Mouse (Mus musculus) bone marrow, adult 2 months (tissue): ENCODE data around the gene Dynlt1f. TPM values are rescaled to one million over a fixed set of nuclear protein-coding genes. Genes with fewer than 3 reads are reported as not detected.
"Not testable (repeated sequence)": the region's sequence is repeated elsewhere in the genome, so short reads cannot be mapped to it uniquely, and the experiment has no call there.

Experiments used
- H3K27ac ChIP-seq: fragments of 200-500 bp; 2 replicates; pipeline ENCODE4 v1.5.1; 2012; ENCODE audit warnings: low read depth, mild to moderate bottlenecking, control low read depth, inconsistent platforms, low read length; ENCODE audit not compliant: control insufficient read depth, poor library complexity, insufficient read depth
- H3K4me1 ChIP-seq: fragments of 200-500 bp; 2 replicates; pipeline ENCODE4 v1.6.1; 2011; ENCODE audit warnings: low read length; ENCODE audit not compliant: control insufficient read depth, insufficient read depth
- H3K4me3 ChIP-seq: fragments of 200-500 bp; replicated peaks from 2 replicates; pipeline ENCODE3; 2011; ENCODE audit warnings: mild to moderate bottlenecking, low read depth, low read length, control low read depth; ENCODE audit not compliant: control insufficient read depth
- WGBS: fragments of 180-500 bp; shearing (Covaris S2); methylation state at CpG from one replicate; pipeline ENCODE4 v1.1.7; 2018; 5-methylcytosine and 5-hydroxymethylcytosine counted together
- polyA plus RNA-seq: library from polyadenylated mRNA; stranded (reverse); fragments of >200 nt; gene quantifications from 2 replicates; pipeline ENCODE4 v1.2.4, GENCODE M21; 2011; ENCODE audit warnings: low replicate concordance; ENCODE audit not compliant: missing spikeins, insufficient read depth, insufficient read length

The Dynlt1f gene
- polyA plus RNA-seq, 1 experiment, result 11.6 TPM

DNA sequence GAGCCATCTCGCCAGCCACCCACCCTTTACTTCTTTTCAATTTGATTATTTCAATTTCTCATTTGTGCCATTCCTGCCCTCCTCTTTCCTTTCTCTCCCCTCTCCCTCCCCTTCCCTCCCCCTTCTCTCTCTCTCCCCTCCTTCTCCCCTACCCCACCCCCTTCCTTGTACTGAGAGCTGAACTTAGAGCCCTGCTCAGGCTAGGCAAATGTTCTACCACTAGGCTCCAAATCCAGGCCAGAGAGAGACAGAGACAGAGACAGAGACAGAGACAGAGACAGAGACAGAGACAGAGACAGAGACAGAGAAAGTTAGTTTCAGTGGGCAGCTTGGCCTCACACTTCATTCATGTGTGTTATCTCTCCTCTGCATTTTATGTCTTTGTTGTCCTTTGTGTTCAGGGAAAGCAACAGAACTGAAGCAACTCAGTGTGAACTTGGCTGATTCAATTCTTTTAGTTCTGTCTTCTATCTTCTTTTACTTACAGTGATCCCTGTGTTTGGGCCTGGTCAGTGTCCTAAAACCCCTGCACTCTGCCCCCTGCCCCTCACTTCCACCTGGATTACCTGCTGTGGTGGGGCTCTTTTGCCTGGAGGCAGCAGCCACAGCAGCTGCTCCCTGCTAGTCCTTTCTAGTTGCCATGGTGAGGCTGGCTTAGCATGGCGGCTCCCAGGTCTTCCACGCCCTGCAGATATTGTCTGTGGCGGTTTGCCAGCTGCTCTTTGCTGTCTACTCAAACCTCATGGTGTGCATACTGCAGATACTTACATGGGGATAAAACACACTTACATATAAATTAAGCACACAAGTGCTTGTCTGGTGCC, 29.0 kb upstream of the Dynlt1f start:
- H3K4me3 ChIP-seq, H3K27ac ChIP-seq, H3K4me1 ChIP-seq: not testable (repeated sequence)
- WGBS, result 14% methylated on average over 1 of the region's 4 CpGs

DNA sequence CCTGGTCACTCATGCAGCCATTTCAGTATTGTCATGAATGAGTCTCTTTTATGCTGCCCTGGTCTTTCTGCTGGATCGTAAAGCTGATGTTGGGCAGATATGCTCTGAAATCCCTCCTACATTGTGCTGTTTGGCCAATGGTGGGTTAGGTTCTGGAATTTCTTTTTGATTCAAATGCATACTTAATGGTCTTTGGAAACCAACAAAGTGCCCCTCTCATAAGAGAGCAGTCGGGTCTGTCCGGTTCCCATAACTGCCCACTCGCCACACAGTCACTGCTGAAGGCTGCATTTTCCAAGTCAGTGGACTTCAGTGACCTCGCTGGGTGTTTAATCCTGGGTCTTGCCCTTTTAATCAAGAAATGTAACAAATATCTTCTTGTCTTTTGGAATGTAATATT, 28.0 kb upstream of the Dynlt1f start:
- not testable (repeated sequence) for H3K27ac ChIP-seq, H3K4me1 ChIP-seq, H3K4me3 ChIP-seq
- 91% methylated on average over 1 of the region's 5 CpGs for WGBS

DNA sequence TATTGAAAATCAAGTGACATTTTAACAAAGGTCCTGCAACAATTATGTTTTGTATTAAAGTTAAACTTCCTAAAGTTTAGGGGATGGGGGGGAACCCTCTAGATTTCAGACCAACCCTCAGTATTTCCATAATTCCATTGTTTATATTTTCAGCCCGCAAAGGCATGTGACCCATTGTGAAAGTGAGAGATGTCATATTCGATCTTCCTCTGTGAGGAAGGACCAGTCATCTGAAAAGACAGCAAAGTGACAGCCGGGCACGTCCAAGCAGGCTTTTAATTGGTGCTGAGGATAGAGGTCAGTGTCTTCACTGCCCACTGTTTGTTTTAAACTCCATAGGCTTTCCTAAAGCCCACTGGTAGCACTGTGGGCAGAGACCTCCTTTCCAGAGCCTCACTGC, 26.0 kb upstream of the Dynlt1f start:
- H3K4me1 ChIP-seq, H3K4me3 ChIP-seq, H3K27ac ChIP-seq: not testable (repeated sequence)
- 74% methylated on average over 4 of the region's 4 CpGs for WGBS

DNA sequence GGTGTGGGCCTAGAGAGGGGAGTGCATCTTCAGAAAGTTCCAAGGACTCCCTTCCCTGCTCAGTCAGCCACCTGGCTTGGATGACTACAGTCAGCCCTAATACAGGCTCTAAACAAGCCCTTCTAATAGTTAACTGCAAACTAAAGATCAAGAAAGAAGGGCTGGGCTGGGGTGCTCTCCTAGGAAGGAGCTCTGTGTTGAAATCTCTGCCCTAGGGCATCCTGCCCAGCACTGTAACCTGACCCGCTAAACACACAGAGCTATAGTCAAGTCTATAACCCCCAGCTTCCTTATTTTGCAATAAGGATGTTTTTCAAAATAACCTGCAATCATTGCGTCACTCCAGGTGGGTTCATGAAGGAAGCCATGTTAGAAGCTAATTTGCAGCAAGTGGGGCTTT, 22.4 kb upstream of the Dynlt1f start:
- H3K4me1 ChIP-seq, H3K4me3 ChIP-seq, H3K27ac ChIP-seq: not testable (repeated sequence)
- 0% methylated on average over 1 of the region's 2 CpGs for WGBS

DNA sequence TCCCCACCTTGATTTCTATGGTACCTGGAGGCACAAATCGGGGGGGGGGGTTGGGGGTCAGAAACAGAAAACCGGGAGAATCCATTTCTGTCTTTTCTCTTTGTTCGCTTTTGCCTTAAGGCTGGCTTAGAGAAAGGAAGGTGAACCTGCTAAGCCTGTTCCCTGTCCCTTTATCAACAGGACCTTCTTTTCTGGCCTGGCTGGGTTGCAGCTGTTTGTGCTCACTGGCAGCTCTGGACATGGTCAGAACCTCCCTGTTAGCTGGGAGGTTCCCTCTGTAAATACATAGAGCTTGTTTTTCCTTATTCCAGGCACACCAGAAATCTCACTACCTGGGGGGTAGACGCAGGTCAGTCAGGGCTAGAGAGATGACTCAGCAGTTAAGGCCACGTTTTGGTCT, 18.6 kb upstream of the Dynlt1f start:
- not testable (repeated sequence) for H3K27ac ChIP-seq, H3K4me3 ChIP-seq, H3K4me1 ChIP-seq
- 56% methylated on average over 5 of the region's 5 CpGs for WGBS

DNA sequence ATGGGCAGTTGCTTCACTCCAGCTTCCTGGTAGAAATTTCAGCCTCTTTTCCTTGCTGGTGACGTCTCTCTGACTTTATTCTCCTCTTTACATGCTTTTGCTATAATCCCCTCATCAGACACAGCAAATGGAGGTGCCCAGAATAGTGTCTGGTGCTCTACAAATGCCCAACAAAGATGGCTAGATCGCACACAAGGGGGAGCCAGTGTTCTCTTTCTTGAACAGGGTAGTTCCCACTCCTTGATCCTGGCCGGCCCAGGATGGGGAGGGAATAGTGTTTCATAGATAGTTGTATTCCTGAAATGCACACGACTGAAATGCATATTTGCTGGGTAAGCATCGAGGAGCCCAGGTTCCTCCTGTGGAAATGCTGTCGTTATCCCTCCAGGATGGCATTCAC, 12.8 kb upstream of the Dynlt1f start:
- H3K4me1 ChIP-seq, H3K27ac ChIP-seq, H3K4me3 ChIP-seq: not testable (repeated sequence)
- WGBS, result no CpG with 5 or more reads among the region's 6 CpGs

DNA sequence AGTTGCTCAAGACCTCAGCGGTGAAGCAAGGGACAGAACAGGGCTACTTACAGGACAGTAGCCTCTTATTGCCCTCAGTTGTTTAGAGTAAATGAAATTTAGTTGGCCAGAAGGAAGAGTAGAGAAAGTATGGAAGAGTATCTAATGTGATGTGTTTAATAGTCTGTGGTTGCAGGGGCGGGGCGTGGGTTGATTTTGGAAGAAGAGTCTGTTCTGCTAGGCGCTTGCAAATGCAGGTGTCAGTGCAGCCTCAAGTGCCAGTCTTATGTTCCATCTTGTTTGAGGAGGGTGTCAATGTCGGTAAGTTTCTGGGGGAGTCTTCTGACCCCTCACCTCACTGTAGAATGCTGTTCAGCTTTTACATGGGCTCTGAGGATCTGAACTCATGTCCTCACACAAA, 9.7 kb upstream of the Dynlt1f start:
- 76% methylated on average over 4 of the region's 5 CpGs for WGBS
- H3K4me1 ChIP-seq, H3K27ac ChIP-seq, H3K4me3 ChIP-seq: not testable (repeated sequence)

DNA sequence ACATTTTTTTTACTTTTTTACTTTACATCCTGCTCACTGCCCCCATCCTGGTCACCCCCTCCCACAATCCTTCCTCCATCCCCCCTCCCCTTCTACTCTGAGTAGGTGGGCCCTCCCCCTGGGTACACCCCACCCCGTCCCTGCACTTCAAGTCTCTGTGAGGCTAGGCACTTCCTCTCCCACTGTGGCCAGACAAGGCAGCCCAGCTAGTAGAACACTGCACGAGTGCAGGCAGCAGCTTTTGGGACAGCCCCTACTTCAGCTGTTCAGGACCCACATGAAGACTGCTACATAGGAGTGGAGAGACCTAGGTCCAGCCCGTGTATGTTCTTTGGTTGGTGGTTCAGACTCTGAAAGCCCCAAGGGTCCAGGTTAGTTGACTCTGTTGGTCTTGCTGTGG, 7.1 kb upstream of the Dynlt1f start:
- not testable (repeated sequence) for H3K4me3 ChIP-seq, H3K4me1 ChIP-seq, H3K27ac ChIP-seq
- 6% methylated on average over 3 of the region's 3 CpGs for WGBS

DNA sequence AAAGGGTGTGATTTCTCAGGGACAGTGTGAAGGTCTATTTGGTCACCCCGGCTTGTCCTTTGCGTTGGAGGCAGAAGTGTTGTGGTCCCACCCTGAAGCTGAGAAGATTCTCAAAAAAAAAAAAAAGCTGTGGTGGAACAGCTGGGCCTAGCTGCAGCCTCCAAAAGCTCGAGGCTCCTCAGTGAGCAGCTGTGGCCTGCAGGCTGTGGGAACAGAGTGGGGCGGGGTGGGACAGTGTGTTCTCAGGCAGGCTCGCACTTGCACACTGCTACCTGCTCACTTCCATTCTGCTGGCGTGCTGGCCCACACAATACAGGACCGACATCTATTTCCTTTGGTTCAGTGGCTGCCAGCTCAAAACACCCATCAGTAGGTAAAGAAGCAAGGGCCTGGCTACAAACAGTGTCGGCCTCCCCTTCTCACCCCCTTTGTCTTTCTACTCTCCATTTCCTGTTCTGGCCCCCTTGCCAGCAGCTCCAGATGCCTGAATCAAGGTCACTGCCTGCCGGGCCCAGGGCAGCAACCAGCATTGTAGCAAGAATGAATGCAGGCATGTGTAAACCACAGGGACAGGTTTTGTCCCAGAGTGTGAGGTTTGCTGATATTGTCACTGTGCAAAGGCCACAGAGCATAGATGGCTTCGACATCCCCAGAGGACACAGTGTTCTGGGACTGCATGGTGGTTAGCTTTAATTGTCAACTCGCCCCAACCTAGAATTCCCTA, 5.6 kb upstream of the Dynlt1f start:
- not testable (repeated sequence) for H3K4me1 ChIP-seq, H3K4me3 ChIP-seq, H3K27ac ChIP-seq
- 29% methylated on average over 10 of the region's 11 CpGs for WGBS

DNA sequence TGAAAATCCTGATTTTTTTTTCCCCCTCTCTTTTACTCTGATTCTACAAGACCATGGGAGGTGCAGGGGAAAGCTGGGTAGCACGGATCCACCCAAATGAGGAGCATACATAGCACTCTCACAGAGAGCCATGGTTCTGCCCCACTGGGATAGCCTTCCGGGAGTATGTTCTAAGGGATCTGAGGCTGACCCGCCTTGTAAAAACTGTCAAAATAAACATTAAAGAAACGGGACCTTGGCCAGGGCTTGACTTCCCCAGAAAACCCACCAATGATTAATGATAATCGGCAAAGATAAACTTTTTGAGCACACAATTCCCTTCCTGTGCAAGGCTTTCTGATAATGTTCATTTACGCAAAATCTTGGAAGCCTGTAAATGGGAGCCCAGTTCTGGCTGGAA, 4.9 kb upstream of the Dynlt1f start:
- not testable (repeated sequence) for H3K4me1 ChIP-seq, H3K27ac ChIP-seq, H3K4me3 ChIP-seq
- WGBS, result 77% methylated on average over 6 of the region's 6 CpGs

DNA sequence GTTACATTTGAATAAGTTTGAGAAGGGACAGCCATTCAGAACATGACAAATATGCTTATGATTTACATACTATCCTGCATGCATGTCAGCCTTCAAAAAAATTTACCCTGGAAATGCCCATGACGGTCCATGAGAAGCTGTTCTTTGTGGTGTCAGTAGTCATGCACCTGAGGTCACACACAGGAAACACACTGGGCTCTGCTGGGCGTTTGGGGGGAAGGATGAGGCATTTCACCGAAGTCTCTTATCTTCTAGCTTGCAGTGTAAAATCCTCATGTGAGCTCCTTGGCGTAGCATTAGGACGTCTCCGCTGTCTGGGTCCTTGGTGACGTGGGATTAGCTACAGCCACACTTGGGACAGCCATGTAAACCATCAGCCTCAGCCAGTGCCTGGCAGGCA, 3.1 kb upstream of the Dynlt1f start, which contains the start of gene Sytl3:
Sytl3 (plus strand) TSS at position 293 of the 400 bp plus-strand sequence.
- H3K4me3 ChIP-seq, H3K4me1 ChIP-seq, H3K27ac ChIP-seq: not testable (repeated sequence)
- WGBS, result 25% methylated on average over 6 of the region's 7 CpGs

DNA sequence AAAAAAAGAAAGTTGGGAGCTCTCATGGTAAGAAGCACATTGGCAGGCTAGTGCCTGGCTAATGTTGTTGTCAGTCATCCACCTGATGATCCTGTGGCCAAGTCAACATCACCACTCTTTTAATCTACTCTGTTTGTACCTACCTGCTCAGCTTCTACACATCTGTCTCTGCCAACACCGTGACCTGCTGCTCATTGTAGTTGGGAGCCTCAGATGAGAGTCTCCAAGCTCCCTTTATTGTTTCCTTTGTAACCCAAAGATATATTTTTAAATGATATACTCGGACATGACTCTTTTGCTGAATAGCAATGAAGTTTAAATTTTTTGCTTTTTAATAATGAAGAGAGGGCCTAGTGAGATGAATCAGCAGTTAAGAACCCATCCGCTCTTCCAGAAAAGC, 771 bp upstream of the Dynlt1f start:
- H3K4me1 ChIP-seq, H3K27ac ChIP-seq, H3K4me3 ChIP-seq: not testable (repeated sequence)
- 93% methylated on average over 1 of the region's 3 CpGs for WGBS

DNA sequence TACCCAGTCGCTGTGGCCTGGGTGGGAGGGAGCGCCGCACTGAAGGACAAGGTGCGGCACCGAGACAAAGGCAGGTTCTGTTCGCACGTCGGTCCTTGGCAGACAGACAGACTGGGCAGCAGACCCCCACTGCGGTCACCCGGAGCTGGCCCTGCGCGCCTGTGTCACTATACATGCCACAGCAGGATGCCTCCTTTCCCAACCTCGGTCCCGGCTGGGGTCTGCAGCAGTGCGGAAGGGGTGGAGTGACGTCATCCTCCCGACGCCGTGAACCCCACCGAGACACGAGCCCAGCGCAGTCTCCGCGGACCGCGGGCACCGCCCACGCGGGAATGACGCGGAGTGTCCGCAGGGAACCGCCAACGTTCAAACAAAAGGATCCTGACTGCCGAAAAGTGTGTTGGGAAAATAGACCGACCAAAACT, 601 bp downstream of the Dynlt1f start:
- WGBS, result under 1% methylated on average over 36 of the region's 36 CpGs
- peak overlapping the region; percentile 91 for H3K27ac ChIP-seq
- H3K4me3 ChIP-seq, result peak overlapping the region; percentile 74
- not testable (repeated sequence) for H3K4me1 ChIP-seq
